Mouse (Mus musculus) frontal cortex, adult (tissue): Measurements from ENCODE around the gene Gse1.

Source experiments
- ATAC-seq: cut with Nextera tagmentation; 2 replicates; pipeline ENCODE4 v1.9.2; 2017; ENCODE audit warnings: mild to moderate bottlenecking, moderate library complexity, mixed read lengths; ENCODE audit not compliant: low TSS enrichment

The Gse1 gene

GRCm38 (mm10) chr8:120534504-120535368 lies 306.5 kb downstream of the Gse1 start:
- ATAC-seq: peak; percentile 34; the same call in 1 of the 2 replicates

GRCm38 (mm10) chr8:120535452-120536305 lies 307.4 kb downstream of the Gse1 start:
- peak; percentile 20; the same call in 1 of the 2 replicates for ATAC-seq

- ATAC-seq: peak; percentile 17; the same call in 1 of the 2 replicates
Measured at GRCm38 (mm10) chr8:120536306-120537206, 308.3 kb downstream of the Gse1 start.

- ATAC-seq: no peak
Measured at GRCm38 (mm10) chr8:120537207-120537817, 309.1 kb downstream of the Gse1 start.

GRCm38 (mm10) chr8:120537818-120538396 lies 309.7 kb downstream of the Gse1 start:
- ATAC-seq: peak; percentile 20; the same call in 1 of the 2 replicates

- peak; percentile 9; the same call in 1 of the 2 replicates for ATAC-seq
Measured at GRCm38 (mm10) chr8:120538397-120539240, 310.4 kb downstream of the Gse1 start.

GRCm38 (mm10) chr8:120539381-120539774 lies 311.1 kb downstream of the Gse1 start:
- ATAC-seq: no peak

GRCm38 (mm10) chr8:120539775-120540625 lies 311.7 kb downstream of the Gse1 start:
- no peak for ATAC-seq

- ATAC-seq: no peak
Measured at GRCm38 (mm10) chr8:120542995-120543394, 314.7 kb downstream of the Gse1 start.

GRCm38 (mm10) chr8:120543416-120544055 lies 315.3 kb downstream of the Gse1 start:
- ATAC-seq: no peak

GRCm38 (mm10) chr8:120544155-120544554 lies 315.9 kb downstream of the Gse1 start:
- ATAC-seq: no peak

- no peak for ATAC-seq
Measured at GRCm38 (mm10) chr8:120547562-120547961, 319.3 kb downstream of the Gse1 start.

- ATAC-seq: peak; percentile 20
Measured at GRCm38 (mm10) chr8:120548313-120548761, 320.1 kb downstream of the Gse1 start.

GRCm38 (mm10) chr8:120549321-120549921 lies 321.2 kb downstream of the Gse1 start:
- ATAC-seq: no peak

GRCm38 (mm10) chr8:120549922-120550321 lies 321.7 kb downstream of the Gse1 start:
- ATAC-seq: no peak

- ATAC-seq: no peak
Measured at GRCm38 (mm10) chr8:120550430-120550829, 322.2 kb downstream of the Gse1 start.

- ATAC-seq: peak; percentile 41
Measured at GRCm38 (mm10) chr8:120550937-120551676, 322.9 kb downstream of the Gse1 start.
